Mouse (Mus musculus): Measurements from ENCODE around the gene Ifnar1.

Ifnar1 gene

GRCm38 (mm10) chr16:91461066-91461638, 23.9 kb upstream of the Ifnar1 start:
- DNase-seq (ENCODE audit: low spot score in 2 of 2): no peak

- no peak for DNase-seq (ENCODE audit: low spot score in 2 of 2)
Observed at GRCm38 (mm10) chr16:91461773-91462181, 23.3 kb upstream of the Ifnar1 start.

- no peak for DNase-seq (ENCODE audit: low spot score in 2 of 2)
Observed at GRCm38 (mm10) chr16:91462644-91463043, 22.4 kb upstream of the Ifnar1 start.

- no peak for DNase-seq (ENCODE audit: low spot score in 2 of 2)
Observed at GRCm38 (mm10) chr16:91463400-91463799, 21.6 kb upstream of the Ifnar1 start.

- DNase-seq (ENCODE audit: low spot score in 2 of 2): no peak
Observed at GRCm38 (mm10) chr16:91463836-91464400, 21.1 kb upstream of the Ifnar1 start.

GRCm38 (mm10) chr16:91464594-91465504, 20.2 kb upstream of the Ifnar1 start:
- DNase-seq (ENCODE audit: low spot score in 2 of 2): peak; percentile 89 to 97

GRCm38 (mm10) chr16:91465505-91466240, 19.4 kb upstream of the Ifnar1 start:
- DNase-seq (ENCODE audit: low spot score in 2 of 2): peak in 1 of 2 experiments; percentile 43

- DNase-seq (ENCODE audit: low spot score in 2 of 2): no peak
Observed at GRCm38 (mm10) chr16:91466566-91466965, 18.5 kb upstream of the Ifnar1 start.

GRCm38 (mm10) chr16:91470470-91470869, 14.6 kb upstream of the Ifnar1 start:
- DNase-seq (ENCODE audit: low spot score in 2 of 2): no peak

- no peak for DNase-seq (ENCODE audit: low spot score in 2 of 2)
Observed at GRCm38 (mm10) chr16:91471481-91471880, 13.6 kb upstream of the Ifnar1 start.

GRCm38 (mm10) chr16:91475753-91476152, 9.3 kb upstream of the Ifnar1 start:
- no peak for DNase-seq (ENCODE audit: low spot score in 2 of 2)

- no peak for DNase-seq (ENCODE audit: low spot score in 2 of 2)
Observed at GRCm38 (mm10) chr16:91478067-91478466, 7.0 kb upstream of the Ifnar1 start.

GRCm38 (mm10) chr16:91480517-91480916, 4.5 kb upstream of the Ifnar1 start:
- DNase-seq (ENCODE audit: low spot score in 2 of 2): no peak

GRCm38 (mm10) chr16:91484387-91484786, 651 bp upstream of the Ifnar1 start:
- DNase-seq (ENCODE audit: low spot score in 2 of 2): no peak

- DNase-seq (ENCODE audit: low spot score in 2 of 2): no peak
Observed at GRCm38 (mm10) chr16:91485841-91486240, 803 bp downstream of the Ifnar1 start.

GRCm38 (mm10) chr16:91488066-91488465, 3.0 kb downstream of the Ifnar1 start:
- DNase-seq (ENCODE audit: low spot score in 2 of 2): no peak

GRCm38 (mm10) chr16:91490897-91491296, 5.9 kb downstream of the Ifnar1 start:
- no peak for DNase-seq (ENCODE audit: low spot score in 2 of 2)

GRCm38 (mm10) chr16:91491473-91491872, 6.4 kb downstream of the Ifnar1 start:
- DNase-seq (ENCODE audit: low spot score in 2 of 2): no peak

- no peak for DNase-seq (ENCODE audit: low spot score in 2 of 2)
Observed at GRCm38 (mm10) chr16:91495501-91495900, 10.5 kb downstream of the Ifnar1 start.

- DNase-seq (ENCODE audit: low spot score in 2 of 2): no peak
Observed at GRCm38 (mm10) chr16:91496206-91496605, 11.2 kb downstream of the Ifnar1 start.

GRCm38 (mm10) chr16:91496766-91497165, 11.7 kb downstream of the Ifnar1 start:
- no peak for DNase-seq (ENCODE audit: low spot score in 2 of 2)

- no peak for DNase-seq (ENCODE audit: low spot score in 2 of 2)
Observed at GRCm38 (mm10) chr16:91498041-91498440, 13.0 kb downstream of the Ifnar1 start.

Data from spleen, postnatal 10 days (tissue).